Mouse (Mus musculus): ENCODE data around the gene Stk4.

DNA sequence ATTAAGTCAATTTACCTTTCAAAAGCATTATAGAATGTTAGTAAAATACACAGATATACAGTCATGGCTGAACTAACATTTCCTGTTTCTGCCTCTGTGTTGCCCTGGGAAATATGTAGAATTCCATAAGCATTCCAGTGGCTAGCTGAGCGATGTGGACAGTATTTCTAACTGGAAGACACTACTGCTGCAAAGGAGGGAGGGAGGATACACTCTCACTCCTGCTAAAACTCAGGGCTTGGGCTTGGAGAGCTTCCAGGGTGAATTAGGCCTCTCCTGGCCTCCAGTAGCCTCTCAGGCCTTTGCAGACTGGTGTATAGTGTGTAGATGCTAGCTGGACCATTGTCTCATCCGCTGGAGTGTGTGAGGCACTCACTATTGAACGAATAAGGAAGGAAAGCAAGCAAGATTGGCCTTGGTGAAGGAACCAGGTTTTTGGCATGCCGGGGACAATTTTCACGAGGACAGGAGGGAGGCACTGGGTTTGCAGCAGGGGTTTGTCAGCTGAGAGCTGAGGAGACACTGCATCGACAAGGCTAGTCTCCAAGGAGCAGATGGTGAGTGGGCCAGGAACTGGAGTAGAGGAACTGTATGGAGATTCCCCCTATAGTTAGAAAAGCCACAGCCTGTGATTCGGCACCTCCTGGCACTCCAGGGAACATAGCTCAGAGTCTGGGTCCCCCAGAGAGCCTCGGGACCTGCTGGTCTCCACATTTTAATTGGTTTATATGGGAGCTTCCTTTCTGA lies 104.7 kb downstream of the Stk4 start:
- TF ChIP-seq CTCF (IDR thresholded peaks at IDR 0.05; ENCODE audit: insufficient read depth, low read depth, low read length) (no peak), POLR2A (IDR thresholded peaks at IDR 0.05; ENCODE audit: insufficient read depth, low read depth, low read length) (no peak)

Measured in olfactory bulb, adult 2 months (tissue).